Mouse (Mus musculus) C2C12 (cell line): Measurements from ENCODE around the gene Itga7.

ENCODE experiments used
- CTCF ChIP-seq: IDR thresholded peaks from one replicate; pipeline ENCODE4 v1.5.1; 2011; ENCODE audit not compliant: control insufficient read depth, insufficient read depth, insufficient read length
- FOSL1 ChIP-seq: IDR thresholded peaks from one replicate; pipeline ENCODE4 v1.8.0; 2011; ENCODE audit warnings: mild to moderate bottlenecking, low read length; ENCODE audit not compliant: poor library complexity, insufficient read depth, severe bottlenecking
- MAX ChIP-seq: IDR thresholded peaks from one replicate; pipeline ENCODE4 v1.6.1; 2011; ENCODE audit warnings: mild to moderate bottlenecking, control low read depth
- USF1 ChIP-seq: IDR thresholded peaks from one replicate; pipeline ENCODE4 v1.6.1; 2011; ENCODE audit warnings: low read depth, mild to moderate bottlenecking, control low read depth, moderate library complexity

- no peak for TF ChIP-seq CTCF
- TF ChIP-seq USF1, result no peak
- no peak for TF ChIP-seq MAX
- no peak for TF ChIP-seq FOSL1
Observed at GRCm38 (mm10) chr10:128935826-128936440, 2.3 kb downstream of the Itga7 start.
